Mouse (Mus musculus) stomach, postnatal 0 days (tissue): ENCODE results near the gene Abat.

Experiments
- CTCF ChIP-seq: IDR thresholded peaks from 2 replicates; pipeline ENCODE4 v1.5.1; 2016; ENCODE audit warnings: antibody characterized with exemption, low read depth, mild to moderate bottlenecking, moderate library complexity
- EP300 ChIP-seq: optimal IDR thresholded peaks from 2 replicates; pipeline ENCODE3; 2016; ENCODE audit warnings: antibody characterized with exemption

DNA sequence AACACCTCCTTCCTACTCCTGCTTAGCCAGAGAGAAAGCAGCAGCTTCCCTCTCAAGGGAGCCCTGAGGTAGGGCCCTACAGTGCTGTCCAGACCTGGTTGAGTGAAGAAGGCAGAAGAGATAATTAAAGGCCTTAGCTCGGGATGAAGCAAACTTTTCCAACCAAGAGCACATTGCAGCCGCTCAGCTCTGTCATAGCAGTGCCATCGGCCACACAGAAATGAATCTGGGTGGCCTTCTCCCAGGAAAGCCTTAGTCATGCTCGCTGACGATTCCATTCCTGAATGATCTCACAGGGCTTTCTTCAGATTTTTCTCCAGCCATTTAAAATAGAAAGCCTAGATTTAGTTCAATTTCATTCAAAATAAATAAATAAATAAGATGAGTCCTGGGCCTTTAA lies 3.3 kb upstream of the Abat start:
- TF ChIP-seq CTCF = no peak
- no peak for TF ChIP-seq EP300
